Mouse (Mus musculus): Measurements from ENCODE around the gene Simc1.
"Not testable (repeated sequence)": the region's sequence is repeated elsewhere in the genome, so short reads cannot be mapped to it uniquely, and the experiment has no call there.

The Simc1 gene

GRCm38 (mm10) chr13:54503604-54504521 lies at the start of gene Simc1:
Gene Simc1 (plus strand): TSS chr13:54503779.
- ATAC-seq (ENCODE audit: low TSS enrichment): peak; percentile 76

- peak; percentile 47; the same call in 1 of the 2 replicates for ATAC-seq (ENCODE audit: low TSS enrichment)
Observed at GRCm38 (mm10) chr13:54457062-54457461, 46.5 kb upstream of the Simc1 start.

- ATAC-seq (ENCODE audit: low TSS enrichment): no peak
Observed at GRCm38 (mm10) chr13:54459282-54459681, 44.3 kb upstream of the Simc1 start.

GRCm38 (mm10) chr13:54468098-54469011 lies 35.2 kb upstream of the Simc1 start, which contains the start of gene Thoc3:
Gene Thoc3 (minus strand): TSS chr13:54468849.
- ATAC-seq (ENCODE audit: low TSS enrichment): peak; percentile 100

- ATAC-seq (ENCODE audit: low TSS enrichment): no peak
Observed at GRCm38 (mm10) chr13:54469012-54469354, 34.6 kb upstream of the Simc1 start.

GRCm38 (mm10) chr13:54471967-54472366 lies 31.6 kb upstream of the Simc1 start:
- ATAC-seq (ENCODE audit: low TSS enrichment): no peak

GRCm38 (mm10) chr13:54474996-54475395 lies 28.6 kb upstream of the Simc1 start:
- ATAC-seq (ENCODE audit: low TSS enrichment): no peak

- ATAC-seq (ENCODE audit: low TSS enrichment): no peak
Observed at GRCm38 (mm10) chr13:54475702-54476101, 27.9 kb upstream of the Simc1 start.

GRCm38 (mm10) chr13:54479286-54479685 lies 24.3 kb upstream of the Simc1 start:
- ATAC-seq (ENCODE audit: low TSS enrichment): no peak

- no peak for ATAC-seq (ENCODE audit: low TSS enrichment)
Observed at GRCm38 (mm10) chr13:54481498-54481897, 22.1 kb upstream of the Simc1 start.

GRCm38 (mm10) chr13:54490411-54490810 lies 13.2 kb upstream of the Simc1 start:
- ATAC-seq (ENCODE audit: low TSS enrichment): no peak

GRCm38 (mm10) chr13:54491381-54491780 lies 12.2 kb upstream of the Simc1 start:
- no peak for ATAC-seq (ENCODE audit: low TSS enrichment)

- ATAC-seq (ENCODE audit: low TSS enrichment): not testable (repeated sequence)
Observed at GRCm38 (mm10) chr13:54499551-54499950, 4.0 kb upstream of the Simc1 start.

GRCm38 (mm10) chr13:54501352-54501751 lies 2.2 kb upstream of the Simc1 start:
- ATAC-seq (ENCODE audit: low TSS enrichment): no peak

GRCm38 (mm10) chr13:54501957-54502690 lies 1.5 kb upstream of the Simc1 start:
- ATAC-seq (ENCODE audit: low TSS enrichment): no peak

GRCm38 (mm10) chr13:54503278-54503603 lies 338 bp upstream of the Simc1 start:
- ATAC-seq (ENCODE audit: low TSS enrichment): peak; percentile 47; the same call in 1 of the 2 replicates

GRCm38 (mm10) chr13:54504611-54505260 lies 1.2 kb downstream of the Simc1 start:
- no peak for ATAC-seq (ENCODE audit: low TSS enrichment)

GRCm38 (mm10) chr13:54505920-54506319 lies 2.3 kb downstream of the Simc1 start:
- peak; percentile 74 for ATAC-seq (ENCODE audit: low TSS enrichment)

GRCm38 (mm10) chr13:54520221-54520620 lies 16.6 kb downstream of the Simc1 start:
- no peak for ATAC-seq (ENCODE audit: low TSS enrichment)

GRCm38 (mm10) chr13:54521181-54521580 lies 17.6 kb downstream of the Simc1 start:
- no peak for ATAC-seq (ENCODE audit: low TSS enrichment)

- ATAC-seq (ENCODE audit: low TSS enrichment): no peak
Observed at GRCm38 (mm10) chr13:54527140-54527539, 23.6 kb downstream of the Simc1 start.

Measured in frontal cortex, adult (tissue).